Mouse (Mus musculus) C2C12 (cell line): Measurements from ENCODE around the gene Hoxa4. TPM values are rescaled to one million over a fixed set of nuclear protein-coding genes. Genes with fewer than 3 reads are reported as not detected.

Experiments used
- H3K27me3 ChIP-seq: one replicate; pipeline ENCODE4 v1.6.1; 2011; ENCODE audit not compliant: control insufficient read depth, insufficient read depth, insufficient read length
- H3K36me3 ChIP-seq: one replicate; pipeline ENCODE4 v1.6.1; 2011; ENCODE audit not compliant: control insufficient read depth, insufficient read depth
- H3K4me3 ChIP-seq: one replicate; pipeline ENCODE4 v1.5.1; 2011; ENCODE audit warnings: mild to moderate bottlenecking, control low read depth; ENCODE audit not compliant: poor library complexity, insufficient read depth, severe bottlenecking
- H3K79me2 ChIP-seq: one replicate; pipeline ENCODE4 v1.6.1; 2011; ENCODE audit not compliant: control insufficient read depth, insufficient read depth
- H3K79me3 ChIP-seq: one replicate; pipeline ENCODE4 v1.6.1; 2011; ENCODE audit warnings: low read depth, control low read depth
- H3ac ChIP-seq: one replicate; pipeline ENCODE3; 2011; ENCODE audit warnings: low read depth; ENCODE audit not compliant: control insufficient read depth, insufficient read length
- CEBPB ChIP-seq: IDR thresholded peaks from one replicate; pipeline ENCODE4 v1.6.1; 2011; ENCODE audit warnings: low read depth, mild to moderate bottlenecking, control low read depth, moderate library complexity
- CTCF ChIP-seq: IDR thresholded peaks from one replicate; pipeline ENCODE4 v1.5.1; 2011; ENCODE audit not compliant: control insufficient read depth, insufficient read depth, insufficient read length
- FOSL1 ChIP-seq: IDR thresholded peaks from one replicate; pipeline ENCODE4 v1.8.0; 2011; ENCODE audit warnings: mild to moderate bottlenecking, low read length; ENCODE audit not compliant: poor library complexity, insufficient read depth, severe bottlenecking
- MAX ChIP-seq: IDR thresholded peaks from one replicate; pipeline ENCODE4 v1.6.1; 2011; ENCODE audit warnings: mild to moderate bottlenecking, control low read depth
- MYOD1 ChIP-seq: IDR thresholded peaks from one replicate; pipeline ENCODE4 v1.6.1; 2011; ENCODE audit warnings: low read depth; ENCODE audit not compliant: control insufficient read depth, insufficient read length
- MYOG ChIP-seq: IDR thresholded peaks from one replicate; pipeline ENCODE4 v1.6.1; 2011; ENCODE audit not compliant: control insufficient read depth, insufficient read length; ENCODE audit errors: extremely low read depth
- USF1 ChIP-seq: IDR thresholded peaks from one replicate; pipeline ENCODE4 v1.6.1; 2011; ENCODE audit warnings: low read depth, mild to moderate bottlenecking, control low read depth, moderate library complexity
- polyA plus RNA-seq: library from polyadenylated mRNA; unstranded; fragments of >200 nt; fragmentation: generic; extraction: Trizol; gene quantifications from one replicate; pipeline ENCODE4 v1.2.1, GENCODE M21; 2012; ENCODE audit warnings: missing spikeins

The Hoxa4 gene
- polyA plus RNA-seq, 1 experiment, result 0.74 TPM

- peaks cover 11% of the 10 kb centered on the region for H3K36me3 ChIP-seq
- peaks cover 65% of the 10 kb centered on the region for H3K79me2 ChIP-seq
- TF ChIP-seq CEBPB, result no peak
- no peak for TF ChIP-seq MYOG
- TF ChIP-seq USF1, result no peak
- no peak for TF ChIP-seq MYOD1
- peak; percentile 15 for TF ChIP-seq CTCF
- no peak for TF ChIP-seq MAX
- TF ChIP-seq FOSL1, result no peak
- no peaks in the 10 kb centered on the region for H3K27me3 ChIP-seq
- peak overlapping the region; percentile 55 for H3ac ChIP-seq
- peaks cover 34% of the 10 kb centered on the region for H3K79me3 ChIP-seq
- H3K4me3 ChIP-seq, result peak overlapping the region; percentile 76
Measured at GRCm38 (mm10) chr6:52221993-52222685, 30.6 kb upstream of the Hoxa4 start.

GRCm38 (mm10) chr6:52221337-52221992 lies 29.9 kb upstream of the Hoxa4 start, which contains the start of gene Hoxa7:
Hoxa7 (minus strand) TSS chr6:52221854.
- Histone ChIP-seq H3ac (peak within 1 kb of the TSS; percentile 92), H3K79me3 (peaks cover 30% of the 10 kb centered on the region), H3K4me3 (peak within 1 kb of the TSS; percentile 76), H3K79me2 (peaks cover 65% of the 10 kb centered on the region), H3K36me3 (peaks cover 11% of the 10 kb centered on the region), H3K27me3 (no peaks in the 10 kb centered on the region)
- TF ChIP-seq MYOD1 (peak; percentile 40), MAX (peak; percentile 42), CTCF (peak; percentile 94), FOSL1 (no peak), CEBPB (no peak), USF1 (no peak)

- Histone ChIP-seq H3ac (peak overlapping the region; percentile 92), H3K36me3 (peaks cover 11% of the 10 kb centered on the region), H3K79me2 (peaks cover 65% of the 10 kb centered on the region), H3K4me3 (peak overlapping the region; percentile 76), H3K27me3 (no peaks in the 10 kb centered on the region), H3K79me3 (peaks cover 34% of the 10 kb centered on the region)
- TF ChIP-seq USF1, result no peak
- TF ChIP-seq MYOG, result no peak
Measured at GRCm38 (mm10) chr6:52220865-52221310, 29.3 kb upstream of the Hoxa4 start.

- Histone ChIP-seq H3K36me3 (peaks cover 11% of the 10 kb centered on the region), H3K79me3 (peaks cover 33% of the 10 kb centered on the region), H3ac (peak overlapping the region; percentile 44), H3K27me3 (no peaks in the 10 kb centered on the region), H3K4me3 (peak overlapping the region; percentile 76), H3K79me2 (peaks cover 65% of the 10 kb centered on the region)
- TF ChIP-seq USF1 (no peak), MYOD1 (no peak), FOSL1 (no peak), MYOG (no peak), CTCF (no peak), MAX (no peak), CEBPB (no peak)
Measured at GRCm38 (mm10) chr6:52220003-52220864, 28.7 kb upstream of the Hoxa4 start.

- Histone ChIP-seq H3K36me3 (peaks cover 11% of the 10 kb centered on the region), H3K79me3 (peaks cover 31% of the 10 kb centered on the region), H3K27me3 (no peaks in the 10 kb centered on the region), H3K4me3 (no peak overlapping the region), H3ac (no peak overlapping the region), H3K79me2 (peaks cover 65% of the 10 kb centered on the region)
- TF ChIP-seq MYOD1, result no peak
- no peak for TF ChIP-seq FOSL1
- TF ChIP-seq USF1, result no peak
- TF ChIP-seq MYOG, result no peak
Measured at GRCm38 (mm10) chr6:52219234-52219942, 27.8 kb upstream of the Hoxa4 start.
